Mouse (Mus musculus) right cerebral cortex, adult 18-20 months (tissue): Measurements from ENCODE around the gene Cdca5.
"Not testable (repeated sequence)": the region's sequence is repeated elsewhere in the genome, so short reads cannot be mapped to it uniquely, and the experiment has no call there.

Source experiments
- DNase-seq: peaks from one replicate; pipeline ENCODE4 v3.0.0; 2022; ENCODE audit warnings: mixed read lengths

Gene Cdca5

DNA sequence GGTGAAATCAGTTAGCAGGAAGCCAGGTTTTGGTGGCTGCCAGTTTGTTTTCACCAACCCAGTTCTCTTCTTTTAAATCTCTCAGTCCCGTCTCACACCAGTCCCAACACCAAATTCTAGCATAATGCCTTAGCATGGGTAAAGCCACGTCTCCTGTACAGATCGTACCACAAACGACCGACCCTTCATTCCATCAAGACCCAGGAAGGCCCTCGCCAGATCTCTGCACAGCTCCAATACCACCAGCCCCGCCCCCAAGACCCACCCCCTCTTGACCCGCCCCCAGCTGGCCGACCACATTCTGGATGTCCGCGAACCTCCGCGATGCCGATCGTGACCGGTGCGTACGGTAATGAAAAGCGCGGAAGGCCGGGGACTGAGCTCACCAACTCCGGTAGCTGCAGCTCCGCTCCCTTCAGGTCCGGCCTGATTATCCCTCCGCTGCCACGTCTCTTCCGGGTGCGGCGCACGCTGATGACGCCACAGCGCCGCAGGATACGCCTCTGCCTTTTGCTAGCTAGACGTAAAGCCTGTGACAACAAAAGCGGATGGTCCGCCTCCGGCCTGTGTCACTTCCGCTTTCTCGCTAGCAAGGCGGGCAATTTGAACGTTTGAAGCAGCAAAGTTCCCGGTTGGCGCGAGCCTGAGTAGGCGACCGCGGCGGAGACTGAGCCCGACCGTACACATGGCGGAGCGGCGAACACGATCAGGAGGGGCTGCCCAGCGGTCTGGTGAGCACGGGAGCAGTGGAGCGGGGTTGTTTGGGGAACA lies at the start of gene Cdca5, which contains the start of gene Zfpl1:
Gene Cdca5 (plus strand): TSS at position 506 of the 771 bp plus-strand sequence.
Gene Zfpl1 (minus strand): TSS at position 479 of the 771 bp plus-strand sequence.
- peak; percentile 98 for DNase-seq

DNA sequence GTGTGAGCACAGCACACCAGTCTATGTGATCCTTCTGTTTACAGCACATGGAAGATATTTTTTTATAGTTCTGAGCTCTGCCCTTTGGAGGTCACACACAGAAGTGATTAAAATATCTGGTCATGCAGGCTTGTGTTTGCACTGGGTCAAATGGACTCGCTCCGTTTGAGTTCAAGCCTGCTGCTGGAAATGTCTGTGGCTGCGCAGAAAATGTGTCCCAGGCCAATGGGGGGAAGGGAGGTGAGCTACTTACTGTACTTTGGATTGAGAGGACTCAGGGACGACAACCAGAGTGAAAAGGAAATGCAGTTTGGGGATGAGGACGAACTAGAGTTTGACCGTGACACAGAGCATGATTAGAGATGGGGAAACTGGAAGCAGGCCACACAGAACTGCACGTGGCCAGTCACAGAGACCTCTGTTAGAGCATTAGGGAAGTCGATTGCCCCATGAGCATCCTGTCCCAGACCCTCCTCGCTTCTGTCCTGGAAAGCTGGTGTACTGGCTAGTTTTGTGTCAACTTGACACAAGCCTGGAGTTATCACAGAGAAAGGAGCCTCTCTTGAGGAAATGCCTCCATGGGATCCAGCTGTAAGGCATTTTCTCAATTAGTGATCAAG lies 48.7 kb upstream of the Cdca5 start:
- DNase-seq = no peak

DNA sequence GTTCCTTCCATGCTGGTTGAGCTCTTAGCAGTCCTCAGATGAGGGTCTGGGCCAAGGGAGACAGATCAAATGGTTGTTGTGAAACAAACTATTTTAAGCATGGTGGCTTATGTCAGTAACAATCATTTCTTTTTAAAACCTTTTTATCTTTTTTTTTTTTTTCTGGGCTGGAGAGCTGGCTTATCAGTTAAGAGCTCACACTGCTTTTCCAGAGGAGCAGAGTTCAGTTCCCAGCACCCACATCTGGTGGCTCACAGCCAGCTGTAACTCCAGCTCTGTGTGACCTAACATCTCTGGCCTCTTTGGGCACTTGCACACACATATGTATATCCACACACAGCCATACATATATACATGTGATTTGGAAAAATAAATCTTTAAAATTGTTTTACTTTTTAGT lies 47.1 kb upstream of the Cdca5 start:
- no peak for DNase-seq

DNA sequence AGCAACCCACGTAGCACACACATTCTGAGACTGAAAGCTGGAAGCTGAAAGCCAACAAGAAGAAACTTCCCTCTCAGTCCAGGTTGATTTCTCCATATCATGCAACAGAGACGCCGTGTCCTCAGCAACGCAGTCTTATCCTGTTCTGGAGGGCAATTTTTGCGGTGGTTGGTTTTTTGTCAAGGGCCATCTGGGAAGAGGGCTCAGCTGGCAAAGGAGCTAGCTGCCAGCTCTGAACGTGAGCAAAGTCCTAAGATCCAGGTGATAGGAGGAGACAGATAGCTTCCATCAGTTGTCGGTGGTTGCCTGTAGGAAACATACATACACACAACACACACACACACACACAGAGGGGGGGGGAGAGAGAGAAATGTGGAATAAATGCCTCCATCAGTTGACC lies 46.5 kb upstream of the Cdca5 start:
- DNase-seq = no peak

DNA sequence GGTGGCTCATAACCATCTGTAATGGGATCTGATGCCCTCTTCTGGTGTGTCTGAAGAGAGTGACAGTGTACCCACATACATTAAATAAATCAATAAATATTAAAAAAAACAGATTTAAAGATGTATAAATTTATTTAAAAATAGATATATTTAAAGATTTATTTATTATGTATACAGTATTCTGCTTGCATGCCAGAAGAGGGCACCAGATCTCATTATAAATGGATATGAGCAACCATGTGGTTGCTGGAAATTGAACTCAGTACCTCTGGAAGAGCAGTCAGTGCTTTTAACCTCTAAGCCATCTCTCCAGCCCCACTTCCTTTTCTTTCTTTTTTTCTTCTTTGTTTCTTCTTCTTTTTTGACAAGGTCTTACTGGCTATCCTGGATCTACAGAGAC lies 44.8 kb upstream of the Cdca5 start:
- no peak for DNase-seq

DNA sequence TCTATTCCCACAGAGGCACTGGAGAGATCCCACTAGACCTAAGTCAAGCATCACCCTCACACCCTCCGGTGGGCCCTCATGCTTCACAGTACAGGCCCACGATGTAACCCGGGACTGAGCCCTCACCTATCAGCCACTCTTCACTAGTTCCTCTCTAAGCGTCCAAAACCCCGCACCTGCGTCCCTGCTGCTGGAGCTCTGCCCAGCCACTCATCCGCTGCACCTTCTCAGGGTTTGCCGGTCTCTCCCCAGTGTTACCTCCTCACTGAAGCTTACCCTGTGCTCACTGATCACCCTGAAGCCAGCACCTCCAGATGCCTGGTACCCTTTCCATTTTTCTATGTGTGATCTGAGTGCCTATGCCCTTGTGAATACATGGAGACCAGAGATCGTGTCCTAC lies 42.5 kb upstream of the Cdca5 start:
- no peak for DNase-seq

DNA sequence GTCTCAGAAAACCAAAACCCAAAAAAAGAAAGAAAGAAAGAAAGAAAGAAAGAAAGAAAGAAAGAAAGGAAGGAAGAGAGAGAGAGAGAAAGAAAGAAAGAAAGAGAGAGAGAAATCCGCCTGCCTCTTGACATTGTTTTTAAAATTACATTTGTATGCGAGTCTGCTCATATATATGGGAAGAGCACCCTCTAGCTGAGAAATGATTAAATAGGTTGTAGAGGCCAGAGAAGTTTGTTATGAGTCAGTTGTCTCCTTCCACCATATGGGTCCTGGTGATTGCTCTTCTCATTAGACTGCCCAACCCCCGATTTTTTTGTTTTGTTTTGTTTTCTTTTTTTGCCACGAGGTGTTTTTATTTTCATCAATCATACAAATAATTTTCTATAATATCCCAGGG lies 40.7 kb upstream of the Cdca5 start:
- not testable (repeated sequence) for DNase-seq

DNA sequence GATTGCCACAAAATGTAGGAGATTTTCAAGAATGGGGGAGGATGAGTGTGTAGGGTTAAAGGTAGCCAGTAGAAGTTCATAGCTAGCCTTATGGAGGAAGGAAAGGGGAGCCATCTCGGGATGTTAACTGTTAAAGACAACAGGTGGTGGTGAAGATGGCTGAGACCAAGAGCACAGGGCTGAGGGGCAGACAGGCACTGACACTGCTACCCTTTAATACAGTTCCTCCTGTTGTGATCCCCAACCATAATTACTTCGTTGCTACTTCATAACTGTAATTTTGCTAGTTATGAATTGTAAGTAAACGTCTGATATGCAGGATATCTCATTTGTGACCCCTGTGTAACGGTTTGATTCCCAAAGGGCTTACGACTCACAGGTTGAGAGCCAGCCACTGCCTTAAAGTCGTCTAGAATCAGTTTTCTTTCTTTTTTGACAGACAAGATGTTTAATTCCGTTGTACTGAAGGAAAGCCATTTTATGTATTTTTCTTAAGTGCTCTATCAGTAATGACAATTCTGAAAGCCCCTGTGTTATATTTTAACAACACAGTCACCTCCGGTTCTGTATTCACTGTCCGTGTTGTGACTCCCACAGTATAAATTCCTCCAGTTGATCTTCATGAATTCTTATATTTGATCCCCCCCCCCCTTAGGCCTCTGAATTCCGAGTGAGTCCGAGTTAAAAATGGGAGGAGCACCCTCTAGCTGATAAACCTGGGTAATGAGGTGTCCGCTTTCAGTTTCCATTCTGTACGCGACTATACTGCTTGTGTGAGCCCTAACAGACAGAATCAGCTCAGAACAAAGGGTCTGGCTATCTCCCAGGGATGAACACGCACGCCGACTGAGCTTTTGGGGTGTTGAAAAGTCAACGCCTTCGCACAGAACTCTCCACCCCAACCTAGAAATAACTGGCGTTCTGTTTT lies 39.2 kb upstream of the Cdca5 start:
- no peak for DNase-seq

DNA sequence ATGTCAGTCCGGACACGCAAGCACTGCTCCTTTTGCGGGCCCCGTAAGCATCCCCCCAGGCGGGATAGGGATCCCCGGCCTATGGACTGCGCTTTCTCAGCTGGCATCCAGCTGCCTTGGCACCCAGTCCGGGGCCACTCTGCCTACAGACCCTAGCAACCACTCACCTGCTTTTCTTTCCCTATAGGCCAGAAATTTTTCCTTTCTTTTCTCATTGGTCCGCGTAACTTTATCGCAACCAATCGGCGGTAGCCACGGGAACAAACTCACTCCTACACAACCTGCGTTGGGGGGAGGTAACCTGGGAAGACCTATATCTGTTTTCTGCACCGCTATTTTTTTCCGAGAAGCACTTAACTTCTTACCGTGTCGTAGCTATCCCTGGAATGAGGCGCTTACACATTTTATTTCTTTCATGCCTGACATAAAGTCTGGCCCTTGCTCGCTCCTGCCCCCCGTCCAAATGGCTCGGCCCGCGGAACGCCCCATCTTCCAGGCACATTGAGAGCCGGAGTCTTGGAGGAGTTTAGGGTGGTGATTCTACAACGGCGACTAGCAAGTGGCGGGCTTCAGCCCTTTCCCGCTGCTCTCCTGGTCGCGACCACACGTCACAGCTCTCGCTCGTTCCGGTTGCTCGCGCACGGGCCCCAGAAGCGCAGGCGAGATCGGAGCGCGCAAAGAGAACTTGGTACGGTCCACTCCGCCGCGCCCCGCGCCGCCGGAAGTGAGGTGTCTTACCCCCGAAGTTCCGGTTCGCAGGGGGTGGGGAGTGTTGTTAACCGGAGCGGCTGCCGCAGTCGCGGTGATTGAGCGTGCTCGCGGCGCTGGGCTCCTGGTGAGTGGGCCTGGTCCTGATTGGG lies 38.3 kb upstream of the Cdca5 start, which contains the start of gene Syvn1:
Gene Syvn1 (plus strand): TSS at position 283 of the 860 bp plus-strand sequence.
- peak; percentile 95 for DNase-seq

DNA sequence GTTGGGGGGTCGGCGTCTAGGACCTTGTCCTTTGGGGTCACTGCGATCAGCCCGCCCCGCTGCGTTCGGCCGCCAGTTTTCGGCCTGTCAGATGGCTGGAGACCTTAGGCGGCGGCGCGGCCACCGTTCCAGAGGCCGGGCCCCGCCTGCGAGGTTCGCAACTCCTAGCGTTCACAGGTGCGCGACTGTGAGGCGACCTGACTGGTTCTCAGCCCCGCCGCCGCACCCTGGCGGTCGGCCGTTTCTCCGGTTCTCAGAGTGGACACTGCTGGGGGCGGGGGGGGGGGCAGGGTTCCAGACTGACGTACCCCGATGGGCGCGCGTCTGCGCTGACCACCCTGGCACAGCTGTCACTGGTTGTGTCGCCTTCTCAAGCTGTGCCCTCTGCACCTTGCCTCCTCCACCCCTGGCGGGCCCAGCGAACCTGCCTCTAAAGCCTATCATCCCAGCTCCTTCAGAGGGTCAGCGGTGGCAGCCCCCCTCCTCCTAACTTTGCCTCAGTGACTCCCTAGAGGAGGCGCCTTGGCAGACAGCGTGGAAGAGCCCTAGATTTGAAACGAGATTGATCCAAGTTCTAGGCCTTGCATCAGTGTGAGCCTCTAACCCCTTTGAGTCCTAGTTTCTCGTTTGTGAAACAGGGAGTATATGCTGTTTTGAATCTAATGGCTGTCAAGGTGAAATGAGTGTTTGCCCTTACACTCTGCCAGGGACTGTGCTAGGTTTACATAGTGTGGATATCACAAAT lies 37.5 kb upstream of the Cdca5 start:
- no peak for DNase-seq

DNA sequence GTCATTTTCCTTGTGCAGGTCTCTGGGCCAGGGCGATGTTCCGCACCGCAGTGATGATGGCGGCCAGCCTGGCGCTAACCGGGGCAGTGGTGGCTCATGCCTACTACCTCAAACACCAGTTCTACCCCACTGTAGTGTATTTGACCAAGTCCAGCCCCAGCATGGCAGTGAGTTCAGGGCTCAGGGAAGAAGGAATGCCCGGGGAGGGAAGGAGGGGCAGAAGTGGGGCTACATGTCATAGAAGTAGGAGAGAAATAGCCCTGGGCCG lies 37.0 kb upstream of the Cdca5 start:
- DNase-seq = no peak

DNA sequence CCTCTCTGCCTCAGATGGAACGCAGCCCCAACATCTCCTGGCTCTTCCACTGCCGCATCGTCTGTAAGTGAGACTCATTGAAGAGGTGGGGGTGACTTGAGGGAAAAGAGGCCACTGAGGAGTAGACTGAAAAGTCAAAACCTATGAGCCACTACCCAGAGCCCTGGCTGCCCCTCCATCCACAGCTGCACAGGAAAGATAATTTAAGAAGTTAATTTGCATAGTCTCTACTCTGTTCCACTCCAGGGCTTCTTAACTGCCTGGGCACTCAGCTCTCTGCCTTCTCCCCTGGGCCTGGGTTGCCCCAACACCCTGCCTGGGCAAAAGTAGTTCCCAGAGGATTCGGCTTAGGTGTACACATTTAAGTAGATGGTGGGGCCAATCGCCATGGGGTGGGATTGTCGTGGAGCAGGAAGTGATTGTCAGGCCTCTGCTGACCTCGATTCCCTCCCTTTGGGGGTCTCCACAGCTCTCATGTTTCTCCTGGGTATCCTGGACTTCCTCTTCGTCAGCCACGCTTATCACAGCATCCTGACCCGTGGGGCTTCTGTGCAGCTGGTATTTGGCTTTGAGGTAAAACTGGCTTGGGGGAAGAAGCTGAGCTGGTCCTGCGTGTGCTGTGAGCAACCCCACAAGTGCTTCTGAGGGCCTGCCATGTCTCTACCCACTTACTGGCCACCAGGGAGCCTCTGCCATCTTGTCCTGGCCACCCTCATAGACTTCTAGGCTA lies 35.9 kb upstream of the Cdca5 start:
- no peak for DNase-seq

DNA sequence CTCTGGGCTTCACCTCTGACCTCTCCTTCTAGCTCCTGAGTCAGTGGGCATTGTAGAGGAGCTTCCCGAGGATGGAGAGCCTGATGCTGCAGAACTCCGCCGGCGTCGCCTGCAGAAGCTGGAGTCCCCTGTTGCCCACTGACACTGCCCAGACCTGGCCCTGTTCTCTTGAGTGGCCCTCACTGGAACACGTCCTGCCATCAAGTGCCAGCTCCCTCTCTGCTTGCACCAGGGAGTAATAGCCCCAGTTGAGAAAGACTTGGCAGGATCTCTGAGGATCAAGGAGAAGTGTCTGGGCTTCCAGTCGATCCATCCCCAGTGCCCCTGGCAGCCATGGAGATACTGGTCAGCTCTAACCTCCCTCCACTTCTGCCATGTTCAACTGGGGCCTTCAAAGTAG lies 32.3 kb upstream of the Cdca5 start:
- DNase-seq = no peak

DNA sequence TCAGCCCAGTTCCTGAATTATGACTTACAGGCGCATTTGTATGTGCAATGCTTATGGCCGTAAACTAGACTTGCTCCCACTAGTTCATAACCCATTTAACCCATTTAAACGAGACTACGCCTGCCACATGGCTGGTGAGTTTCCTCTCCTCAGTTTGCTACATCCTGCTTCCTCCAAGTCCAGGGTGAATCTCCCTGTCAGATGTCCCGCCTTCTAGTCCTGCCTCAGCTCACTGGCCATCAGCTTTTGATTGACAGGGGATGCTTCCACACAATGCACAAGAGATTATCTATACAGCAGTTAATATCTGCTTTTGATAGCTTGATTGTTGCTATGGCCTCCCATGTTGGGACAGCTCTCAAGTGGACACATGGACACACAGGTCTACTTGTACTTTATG lies 30.5 kb upstream of the Cdca5 start:
- DNase-seq = no peak

DNA sequence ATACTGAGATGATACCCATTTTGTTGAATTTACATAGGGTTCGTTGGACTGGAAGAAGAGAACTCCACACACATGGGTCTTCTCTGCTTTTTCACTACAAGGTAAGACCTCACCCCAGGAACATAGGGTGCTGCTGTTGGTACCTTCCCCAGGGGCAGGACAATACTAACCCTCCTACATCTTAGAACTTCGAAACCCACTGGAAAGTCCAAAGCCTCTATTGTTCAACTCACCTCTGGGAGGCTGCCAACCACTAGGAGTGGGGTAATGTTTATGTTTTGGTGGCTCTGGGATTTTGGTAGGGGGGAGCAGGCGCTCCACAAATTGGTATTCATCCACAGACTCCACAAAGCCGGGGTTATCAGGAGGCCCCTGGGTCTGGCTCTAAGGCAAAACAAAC lies 28.1 kb upstream of the Cdca5 start:
- DNase-seq = no peak

DNA sequence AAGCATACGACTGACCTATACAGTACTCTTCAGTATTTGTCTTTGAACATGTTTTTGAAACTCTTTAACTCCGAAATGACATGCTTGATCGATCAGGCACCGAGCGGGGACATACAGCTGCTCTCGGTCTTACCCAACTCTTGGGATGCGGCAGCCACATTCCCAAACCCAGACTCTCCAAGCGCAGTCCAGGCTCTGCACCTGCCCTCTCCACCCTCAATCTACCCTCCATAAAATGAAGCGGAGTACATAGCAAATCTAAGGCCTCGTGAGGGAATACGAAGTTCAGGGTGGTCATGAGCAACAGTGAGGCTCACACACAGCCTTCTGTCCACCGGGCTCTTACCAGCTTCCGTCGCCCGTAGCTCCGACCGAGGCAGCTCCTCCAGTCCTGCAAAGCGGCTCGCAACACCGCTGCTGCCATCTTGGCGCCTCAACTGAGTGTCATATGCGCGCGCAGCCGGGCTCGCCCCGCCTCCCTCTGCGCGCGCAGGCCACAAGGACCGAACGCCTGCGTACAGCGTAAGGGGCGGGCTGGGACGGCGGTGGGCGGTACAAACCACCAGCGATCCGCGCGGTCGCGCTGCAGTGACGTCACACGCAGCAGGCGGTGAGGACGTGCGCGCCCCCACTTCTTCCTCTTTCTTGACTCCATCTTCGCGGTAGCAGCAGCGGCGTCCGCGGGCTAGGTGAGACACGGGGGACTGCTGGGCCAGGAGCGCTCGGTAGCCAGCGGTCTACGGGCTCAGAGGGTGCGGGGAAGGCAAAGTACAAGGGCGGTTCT lies 27.3 kb upstream of the Cdca5 start, which contains the start of the genes Mrpl49 and Fau:
Gene Mrpl49 (minus strand): TSS at position 473 of the 784 bp plus-strand sequence.
Gene Fau (plus strand): TSS at position 532 of the 784 bp plus-strand sequence.
- DNase-seq = peak; percentile 99

DNA sequence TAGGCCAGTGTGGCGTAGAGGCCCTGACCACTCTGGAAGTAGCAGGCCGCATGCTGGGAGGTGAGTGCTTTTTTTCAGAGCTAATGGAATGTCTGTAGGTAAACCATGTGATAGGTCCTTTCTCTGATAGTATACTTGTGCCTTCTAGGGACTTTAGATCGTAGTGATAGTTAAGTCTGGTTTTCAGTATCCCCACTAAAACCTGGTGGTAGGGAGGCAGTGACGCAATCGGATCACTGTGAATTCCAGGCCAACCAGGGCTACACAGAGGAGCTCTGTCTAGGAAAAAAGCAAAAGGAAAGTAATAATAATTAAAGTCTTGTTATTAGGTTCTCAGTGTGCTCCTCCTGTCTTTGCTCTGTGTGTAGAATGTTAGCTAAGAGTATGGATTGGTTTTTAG lies 26.3 kb upstream of the Cdca5 start:
- DNase-seq = no peak

DNA sequence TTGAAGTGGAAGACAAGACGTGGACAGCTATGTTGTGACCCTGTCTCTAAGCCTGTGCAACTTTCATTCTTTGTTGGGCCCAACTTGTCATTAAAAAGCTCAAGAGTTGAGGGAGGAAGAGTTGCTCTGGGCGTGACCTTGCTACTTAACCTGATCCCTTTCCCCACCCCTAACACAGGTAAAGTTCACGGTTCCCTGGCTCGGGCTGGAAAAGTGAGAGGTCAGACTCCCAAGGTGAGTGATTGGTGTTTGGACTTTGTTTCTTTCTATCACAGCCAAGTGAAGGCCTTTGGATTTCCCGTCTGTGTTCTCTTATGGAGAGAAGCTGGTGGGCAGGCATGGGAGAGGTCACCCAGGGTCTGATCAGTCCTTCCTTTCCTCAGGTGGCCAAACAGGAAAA lies 25.8 kb upstream of the Cdca5 start:
- DNase-seq = no peak

DNA sequence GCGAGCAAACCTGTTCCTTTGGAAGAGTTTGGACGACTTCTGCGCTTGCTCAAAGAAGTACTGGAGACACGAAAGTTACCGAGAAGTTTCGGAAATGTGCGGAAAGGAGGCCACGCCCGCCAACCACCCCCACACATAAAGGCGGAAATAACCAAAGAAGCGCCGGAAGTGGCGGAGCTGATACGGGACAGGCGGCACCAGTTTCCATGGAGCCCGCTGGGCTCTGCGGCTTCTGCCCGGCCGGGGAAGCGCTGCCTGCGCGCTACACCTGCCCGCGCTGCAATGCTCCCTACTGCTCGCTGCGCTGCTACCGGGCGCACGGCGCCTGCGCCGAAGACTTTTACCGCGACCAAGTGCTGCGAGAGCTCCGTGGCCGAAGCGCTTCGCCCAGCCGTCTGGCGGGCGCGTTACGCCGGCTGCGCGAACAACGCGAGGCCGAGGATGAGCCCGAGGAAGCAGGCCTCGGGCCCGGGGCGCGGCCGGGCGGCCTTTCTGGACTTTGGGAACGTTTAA lies 23.7 kb upstream of the Cdca5 start, which contains the start of gene Znhit2:
Gene Znhit2 (plus strand): TSS at position 172 of the 513 bp plus-strand sequence.
- peak; percentile 96 for DNase-seq
